Mouse (Mus musculus): ENCODE measurements at regions not wholly inside any gene's neighbourhood (a gene's known extent, or its start where the extent isn't known, plus 50 kb on each side); places are given as distances from the start of the nearest gene placed in this dataset.

GRCm38 (mm10) chr2:128454509-128454908, 136.5 kb upstream of the Spdye4c start:
- no peak for ATAC-seq
- 71% methylated on average over 13 of the region's 13 CpGs for WGBS (ENCODE audit: insufficient replicate concordance)
- H3K9ac ChIP-seq: no peak overlapping the region
- no peaks in the 10 kb centered on the region for H3K4me1 ChIP-seq
- no peaks in the 10 kb centered on the region for H3K9me3 ChIP-seq (replicated peaks)
- H3K4me2 ChIP-seq: no peak overlapping the region
- no peak overlapping the region for H3K27ac ChIP-seq
- H3K36me3 ChIP-seq: no peaks in the 10 kb centered on the region
- H3K27me3 ChIP-seq (replicated peaks): 0 out of 2 replicates have a peak, but pooled peaks cover 3% of the 10 kb centered on the region
- no peak overlapping the region for H3K4me3 ChIP-seq

DNA sequence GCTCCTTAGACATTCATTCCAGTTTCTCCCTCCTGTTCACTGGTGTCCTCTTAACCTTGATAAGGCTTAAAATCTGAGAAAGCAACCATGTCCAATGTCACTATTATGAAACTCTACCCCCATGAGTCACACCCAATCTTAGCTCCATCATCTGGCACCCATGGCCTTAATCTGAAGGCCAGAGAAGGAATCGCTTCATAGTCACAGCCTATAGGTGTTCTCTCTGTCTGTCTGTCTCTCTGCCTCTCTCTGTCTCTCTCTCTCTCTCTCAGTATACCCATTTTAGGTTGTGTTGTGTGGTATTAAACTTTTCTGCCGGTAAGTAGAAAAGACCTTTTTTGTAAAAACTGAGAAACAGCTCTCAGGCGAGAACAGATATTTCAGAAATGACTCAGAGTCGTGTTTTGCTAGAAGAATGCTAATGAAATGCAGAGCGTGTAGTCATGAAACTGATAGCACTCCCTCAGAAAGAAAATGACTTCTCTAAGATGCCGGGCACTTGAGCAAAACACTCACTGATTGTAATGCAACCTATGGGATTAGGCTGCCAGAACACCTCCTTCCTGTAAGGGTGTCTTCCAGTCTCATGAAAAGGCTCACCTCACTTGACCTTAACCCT, 133.3 kb upstream of the Spdye4c start:
- no peak overlapping the region for H3K4me2 ChIP-seq
- H3K9ac ChIP-seq: no peak overlapping the region
- ATAC-seq: no peak
- H3K27me3 ChIP-seq (replicated peaks): 0 out of 2 replicates have a peak, but pooled peaks cover 3% of the 10 kb centered on the region
- WGBS (ENCODE audit: insufficient replicate concordance): 62% methylated on average over 6 of the region's 6 CpGs
- no peaks in the 10 kb centered on the region for H3K36me3 ChIP-seq
- H3K4me3 ChIP-seq: no peak overlapping the region
- no peaks in the 10 kb centered on the region for H3K9me3 ChIP-seq (replicated peaks)
- no peaks in the 10 kb centered on the region for H3K4me1 ChIP-seq
- H3K27ac ChIP-seq: no peak overlapping the region

DNA sequence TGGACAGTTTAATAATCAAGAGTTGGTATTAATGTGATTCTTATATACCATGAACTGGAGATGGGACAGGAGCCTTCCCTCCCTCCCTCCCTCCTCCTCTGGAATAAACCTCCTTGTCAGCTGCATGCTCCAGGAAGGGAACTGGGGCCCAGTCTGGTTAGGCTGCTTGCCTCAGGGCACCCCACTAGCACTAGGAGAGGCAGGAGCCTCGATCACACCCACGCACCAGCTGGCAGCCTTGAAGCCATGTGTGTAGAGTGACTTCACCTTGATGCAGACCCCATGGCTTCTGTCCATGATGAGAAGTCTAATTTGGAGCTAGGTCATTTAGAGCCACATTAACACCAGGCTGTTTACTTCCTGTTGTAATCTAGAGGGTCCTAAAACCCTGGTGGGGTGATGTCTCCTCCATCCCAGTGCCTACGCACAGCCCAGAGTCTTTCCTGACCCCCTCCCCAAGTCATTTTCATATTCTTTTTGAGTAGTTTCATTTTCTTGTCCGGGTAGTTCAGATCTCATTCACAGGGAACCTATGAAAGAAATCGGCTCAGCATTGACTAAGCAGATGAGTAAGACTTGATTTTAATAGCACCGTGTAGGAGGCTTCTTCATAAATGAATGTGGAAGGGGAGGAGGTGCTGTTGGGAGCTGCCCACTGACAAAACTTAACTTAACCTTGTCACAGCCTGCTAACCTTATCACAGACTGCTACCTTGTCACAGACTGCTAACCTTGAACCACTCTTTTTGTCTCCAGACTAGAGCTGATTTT, 125.6 kb upstream of the Spdye4c start:
- no peak for ATAC-seq
- Histone ChIP-seq H3K36me3 (no peaks in the 10 kb centered on the region), H3K9me3 (replicated peaks) (no peaks in the 10 kb centered on the region), H3K4me2 (no peak overlapping the region), H3K27me3 (replicated peaks) (no peaks in the 10 kb centered on the region), H3K4me3 (no peak overlapping the region), H3K4me1 (no peaks in the 10 kb centered on the region), H3K27ac (no peak overlapping the region), H3K9ac (no peak overlapping the region)
- 62% methylated on average over 6 of the region's 6 CpGs for WGBS (ENCODE audit: insufficient replicate concordance)

- WGBS (ENCODE audit: insufficient replicate concordance): 66% methylated on average over 8 of the region's 8 CpGs
- Histone ChIP-seq H3K9ac (no peak overlapping the region), H3K9me3 (replicated peaks) (no peaks in the 10 kb centered on the region), H3K27me3 (replicated peaks) (no peaks in the 10 kb centered on the region), H3K36me3 (no peaks in the 10 kb centered on the region), H3K4me3 (no peak overlapping the region), H3K4me1 (no peaks in the 10 kb centered on the region), H3K27ac (no peak overlapping the region), H3K4me2 (no peak overlapping the region)
- no peak for ATAC-seq
These were observed 123.3 kb upstream of the Spdye4c start for GRCm38 (mm10) chr2:128467490-128468245.

GRCm38 (mm10) chr2:128468323-128468722, 122.7 kb upstream of the Spdye4c start:
- no peak overlapping the region for H3K4me2 ChIP-seq
- ATAC-seq: no peak
- H3K4me3 ChIP-seq: no peak overlapping the region
- H3K27ac ChIP-seq: no peak overlapping the region
- no peaks in the 10 kb centered on the region for H3K4me1 ChIP-seq
- H3K9ac ChIP-seq: no peak overlapping the region
- no peaks in the 10 kb centered on the region for H3K9me3 ChIP-seq (replicated peaks)
- no peaks in the 10 kb centered on the region for H3K36me3 ChIP-seq
- 72% methylated on average over 2 of the region's 2 CpGs for WGBS (ENCODE audit: insufficient replicate concordance)
- no peaks in the 10 kb centered on the region for H3K27me3 ChIP-seq (replicated peaks)

GRCm38 (mm10) chr2:128470351-128470750, 120.7 kb upstream of the Spdye4c start:
- no peaks in the 10 kb centered on the region for H3K9me3 ChIP-seq (replicated peaks)
- H3K36me3 ChIP-seq: no peaks in the 10 kb centered on the region
- H3K9ac ChIP-seq: no peak overlapping the region
- no peak overlapping the region for H3K27ac ChIP-seq
- H3K4me1 ChIP-seq: no peaks in the 10 kb centered on the region
- H3K4me3 ChIP-seq: no peak overlapping the region
- H3K27me3 ChIP-seq (replicated peaks): no peaks in the 10 kb centered on the region; the same call in 1 of the 2 replicates
- WGBS (ENCODE audit: insufficient replicate concordance): 51% methylated on average over 5 of the region's 5 CpGs
- no peak overlapping the region for H3K4me2 ChIP-seq
- ATAC-seq: no peak

DNA sequence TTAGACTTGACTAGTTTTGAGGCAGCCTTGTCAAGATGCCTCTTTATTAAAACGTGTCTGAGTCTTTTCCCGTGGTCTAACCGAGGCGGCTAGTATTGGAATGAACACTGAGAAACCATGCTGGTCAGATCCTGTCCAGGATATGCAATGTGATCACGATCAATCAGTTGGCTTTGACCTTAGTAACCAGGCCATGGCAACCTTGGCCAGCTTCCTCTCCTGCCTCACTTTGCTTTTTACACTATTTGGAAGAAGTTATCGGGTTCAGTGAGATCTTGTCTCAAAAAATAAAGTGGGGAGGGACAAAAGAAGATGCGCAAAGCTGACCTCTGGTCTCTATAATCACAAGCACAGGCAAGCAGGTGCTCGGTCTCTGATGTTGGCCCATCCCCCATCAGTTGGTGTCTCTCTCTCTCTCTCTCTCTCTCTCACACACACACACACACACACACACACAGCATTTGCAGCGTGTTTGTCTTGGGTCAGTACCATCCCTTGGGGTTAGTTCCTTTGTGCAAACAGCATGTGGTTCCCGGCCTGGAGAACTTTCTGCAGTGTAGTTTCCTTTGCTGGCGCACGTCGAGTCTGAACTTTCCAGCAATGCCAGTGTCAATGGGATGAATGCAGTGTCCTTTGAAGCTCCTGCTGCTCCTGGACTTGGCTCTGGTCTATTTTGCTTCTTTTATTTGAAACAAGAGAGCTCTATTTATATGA, 117.6 kb upstream of the Spdye4c start:
- H3K27me3 ChIP-seq (replicated peaks): no peaks in the 10 kb centered on the region; the same call in 1 of the 2 replicates
- H3K27ac ChIP-seq: no peak overlapping the region
- no peak overlapping the region for H3K9ac ChIP-seq
- 68% methylated on average over 13 of the region's 13 CpGs for WGBS (ENCODE audit: insufficient replicate concordance)
- H3K36me3 ChIP-seq: no peaks in the 10 kb centered on the region
- no peak for ATAC-seq
- H3K4me1 ChIP-seq: no peaks in the 10 kb centered on the region
- no peak overlapping the region for H3K4me2 ChIP-seq
- no peaks in the 10 kb centered on the region for H3K9me3 ChIP-seq (replicated peaks)
- H3K4me3 ChIP-seq: no peak overlapping the region

DNA sequence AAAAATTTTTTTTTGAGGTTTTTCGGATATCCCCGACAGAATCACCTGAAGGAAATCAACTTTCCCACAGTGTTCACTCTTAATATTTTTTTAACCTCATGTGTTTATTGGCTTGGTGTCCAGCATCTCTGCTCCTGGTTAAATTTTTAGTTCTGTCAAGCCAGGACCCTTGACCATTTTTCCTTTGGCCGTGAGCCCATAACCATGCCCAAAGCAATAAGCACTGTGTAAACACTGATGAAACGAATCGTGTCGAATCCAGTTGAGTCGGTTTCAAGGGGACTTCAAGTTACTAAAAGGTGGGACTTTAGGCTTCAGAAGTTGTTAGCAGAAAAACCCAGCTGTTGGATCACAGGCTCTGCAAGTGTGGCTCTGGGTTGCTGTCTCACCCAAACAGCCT, 117.0 kb upstream of the Spdye4c start:
- 76% methylated on average over 7 of the region's 7 CpGs for WGBS (ENCODE audit: insufficient replicate concordance)
- ATAC-seq: no peak

DNA sequence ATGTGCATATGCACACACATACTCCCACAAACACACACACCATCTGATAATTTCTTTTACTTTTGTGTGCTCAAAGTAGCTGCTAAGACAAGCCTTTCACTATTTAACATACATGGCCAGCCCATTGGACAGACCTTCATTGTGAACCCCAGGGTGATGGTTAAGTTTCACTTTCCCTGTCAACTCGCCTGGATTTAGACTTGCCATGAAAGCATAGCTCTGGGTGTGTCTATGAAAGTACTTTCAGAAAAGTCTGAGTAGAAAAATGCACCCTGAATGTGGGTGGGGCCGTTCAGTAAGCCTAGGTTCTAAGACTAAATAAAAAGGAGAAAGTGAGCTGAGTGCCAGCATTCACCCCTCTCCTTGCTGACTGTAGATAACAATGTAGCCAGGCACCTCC, 113.8 kb upstream of the Spdye4c start:
- no peak for ATAC-seq
- H3K4me1 ChIP-seq: no peaks in the 10 kb centered on the region
- no peaks in the 10 kb centered on the region for H3K36me3 ChIP-seq
- H3K9me3 ChIP-seq (replicated peaks): no peaks in the 10 kb centered on the region
- no peak overlapping the region for H3K9ac ChIP-seq
- 59% methylated on average over 2 of the region's 2 CpGs for WGBS (ENCODE audit: insufficient replicate concordance)
- H3K27me3 ChIP-seq (replicated peaks): no peaks in the 10 kb centered on the region; the same call in 1 of the 2 replicates
- no peak overlapping the region for H3K4me3 ChIP-seq
- no peak overlapping the region for H3K4me2 ChIP-seq
- H3K27ac ChIP-seq: no peak overlapping the region

More for the DNA sequence above, 117.0 kb upstream of the Spdye4c start:
- H3K9ac ChIP-seq: no peak overlapping the region
- H3K36me3 ChIP-seq: no peaks in the 10 kb centered on the region
- no peaks in the 10 kb centered on the region for H3K9me3 ChIP-seq (replicated peaks)
- no peaks in the 10 kb centered on the region for H3K4me1 ChIP-seq
- H3K4me3 ChIP-seq: no peak overlapping the region
- no peaks in the 10 kb centered on the region; the same call in 1 of the 2 replicates for H3K27me3 ChIP-seq (replicated peaks)
- no peak overlapping the region for H3K4me2 ChIP-seq
- no peak overlapping the region for H3K27ac ChIP-seq

DNA sequence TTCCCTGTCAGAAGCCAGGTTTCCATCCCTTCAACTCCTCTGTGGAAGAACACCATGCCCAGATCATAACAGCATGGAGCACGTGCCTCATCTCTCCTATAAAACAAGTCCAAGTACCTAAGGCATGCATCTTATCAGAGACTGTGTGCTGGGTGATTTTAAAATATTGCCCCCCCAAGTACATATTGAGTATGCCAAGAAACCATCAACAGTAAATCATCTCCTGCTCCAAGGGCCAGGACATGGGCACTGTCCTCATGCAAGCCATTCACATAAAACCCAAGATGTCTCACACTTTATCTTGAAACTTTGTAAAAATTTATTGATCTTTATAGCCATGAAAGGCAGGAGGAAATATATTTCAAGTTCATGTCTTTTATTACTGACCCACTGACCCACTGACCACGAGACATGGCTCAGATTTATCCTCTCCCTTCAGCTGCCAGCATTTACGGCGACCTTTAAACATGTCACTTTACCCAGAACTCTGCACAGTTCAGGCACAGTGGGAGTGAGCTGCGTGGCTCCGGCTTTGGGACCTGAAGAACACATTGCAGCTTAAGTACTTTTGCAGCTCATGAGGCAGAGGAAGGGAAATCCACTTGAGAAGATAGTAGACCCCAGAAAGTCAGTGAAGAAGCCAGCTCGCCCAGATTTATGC, 99.7 kb upstream of the Spdye4c start:
- no peaks in the 10 kb centered on the region for H3K36me3 ChIP-seq
- H3K4me1 ChIP-seq: no peaks in the 10 kb centered on the region
- no peaks in the 10 kb centered on the region for H3K27me3 ChIP-seq (replicated peaks)
- ATAC-seq: no peak
- WGBS (ENCODE audit: insufficient replicate concordance): 67% methylated on average over 7 of the region's 7 CpGs
- H3K4me2 ChIP-seq: no peak overlapping the region
- no peak overlapping the region for H3K4me3 ChIP-seq
- no peak overlapping the region for H3K9ac ChIP-seq
- H3K27ac ChIP-seq: no peak overlapping the region
- H3K9me3 ChIP-seq (replicated peaks): no peaks in the 10 kb centered on the region

GRCm38 (mm10) chr2:128493871-128494270, 97.1 kb upstream of the Spdye4c start:
- Histone ChIP-seq H3K4me3 (no peak overlapping the region), H3K4me1 (no peaks in the 10 kb centered on the region), H3K9ac (no peak overlapping the region), H3K9me3 (replicated peaks) (no peaks in the 10 kb centered on the region), H3K27me3 (replicated peaks) (no peaks in the 10 kb centered on the region), H3K4me2 (no peak overlapping the region), H3K27ac (no peak overlapping the region), H3K36me3 (no peaks in the 10 kb centered on the region)
- no peak for ATAC-seq
- WGBS (ENCODE audit: insufficient replicate concordance): 53% methylated on average over 5 of the region's 5 CpGs
